Mouse (Mus musculus): ENCODE measurements around the gene 0610012G03Rik.

GRCm38 (mm10) chr16:31944698-31945255 lies 3.5 kb downstream of the 0610012G03Rik start:
- TF ChIP-seq CTCF (IDR thresholded peaks at IDR 0.05; ENCODE audit: low read depth, low read length) = no peak
- TF ChIP-seq POLR2A (IDR thresholded peaks at IDR 0.05; ENCODE audit: extremely low read depth, insufficient read depth, low read length) = no peak
